Mouse (Mus musculus) B cell, adult 2 months (primary cell): Measurements from ENCODE around the gene Abcb8.

Experiments used
- DNase-seq, 2 experiments: peaks; one replicate each; pipeline ENCODE4 v3.0.0; 2022

Gene Abcb8

GRCm38 (mm10) chr5:24399686-24400085 lies 6.2 kb downstream of the Abcb8 start:
- no peak for DNase-seq

- DNase-seq: no peak
Observed at GRCm38 (mm10) chr5:24400362-24400761, 6.9 kb downstream of the Abcb8 start.

- DNase-seq: no peak
Observed at GRCm38 (mm10) chr5:24400911-24401605, 7.6 kb downstream of the Abcb8 start.

GRCm38 (mm10) chr5:24401969-24402368 lies 8.5 kb downstream of the Abcb8 start:
- DNase-seq: no peak

GRCm38 (mm10) chr5:24404594-24405360 lies 11.3 kb downstream of the Abcb8 start:
- no peak for DNase-seq

GRCm38 (mm10) chr5:24405389-24405876 lies 12.0 kb downstream of the Abcb8 start:
- DNase-seq: no peak

- DNase-seq: no peak
Observed at GRCm38 (mm10) chr5:24408651-24409050, 15.2 kb downstream of the Abcb8 start.

- DNase-seq: no peak
Observed at GRCm38 (mm10) chr5:24409466-24409865, 16.0 kb downstream of the Abcb8 start.

GRCm38 (mm10) chr5:24412063-24412462 lies 18.6 kb downstream of the Abcb8 start:
- no peak for DNase-seq

- no peak for DNase-seq
Observed at GRCm38 (mm10) chr5:24413042-24413693, 19.7 kb downstream of the Abcb8 start, which contains the start of gene Asic3. Gene Asic3 (plus strand): TSS chr5:24413392.

- DNase-seq: no peak
Observed at GRCm38 (mm10) chr5:24413938-24414337, 20.5 kb downstream of the Abcb8 start.

GRCm38 (mm10) chr5:24416222-24416736 lies 22.8 kb downstream of the Abcb8 start:
- DNase-seq: peak; percentile 79 to 82

GRCm38 (mm10) chr5:24417587-24417986 lies 24.1 kb downstream of the Abcb8 start:
- no peak for DNase-seq

- no peak for DNase-seq
Observed at GRCm38 (mm10) chr5:24420381-24420780, 26.9 kb downstream of the Abcb8 start.

GRCm38 (mm10) chr5:24423129-24424003 lies 29.9 kb downstream of the Abcb8 start, which contains the start of the genes Cdk5 and Slc4a2:
Gene Cdk5 (minus strand): TSS chr5:24423530.
Gene Slc4a2 (plus strand): TSS chr5:24423837.
- DNase-seq: peak; percentile 96 to 98

GRCm38 (mm10) chr5:24424004-24424781 lies 30.7 kb downstream of the Abcb8 start:
- peak in 1 of 2 experiments; percentile 30 for DNase-seq

GRCm38 (mm10) chr5:24424861-24425411 lies 31.5 kb downstream of the Abcb8 start:
- peak; percentile 86 to 91 for DNase-seq

- no peak for DNase-seq
Observed at GRCm38 (mm10) chr5:24425421-24426036, 32.1 kb downstream of the Abcb8 start.

- DNase-seq: peak; percentile 5 to 13
Observed at GRCm38 (mm10) chr5:24426037-24426432, 32.6 kb downstream of the Abcb8 start.

GRCm38 (mm10) chr5:24426556-24427284 lies 33.3 kb downstream of the Abcb8 start:
- no peak for DNase-seq
